Mouse (Mus musculus) limb, embryonic 10.5 days (tissue): ENCODE measurements around the gene Gpr84. TPM values are rescaled to one million over a fixed set of nuclear protein-coding genes. Genes with fewer than 3 reads are reported as not detected.
"Not testable (repeated sequence)": the region's sequence is repeated elsewhere in the genome, so short reads cannot be mapped to it uniquely, and the experiment has no call there.

Experiments
- DNase-seq: peaks from one replicate; pipeline ENCODE4 v3.0.0-alpha.2; 2017; ENCODE audit warnings: low spot score
- H3K27ac ChIP-seq: fragments of 300-500 bp; sonication (generic); 2 replicates; pipeline ENCODE4 v1.5.1; 2016; ENCODE audit warnings: mild to moderate bottlenecking
- H3K27me3 ChIP-seq: fragments of 300-500 bp; sonication (generic); 2 replicates; pipeline ENCODE4 v1.6.1; 2016; ENCODE audit warnings: low read depth, mild to moderate bottlenecking; ENCODE audit not compliant: poor library complexity, severe bottlenecking
- H3K36me3 ChIP-seq: fragments of 300-500 bp; sonication (generic); 2 replicates; pipeline ENCODE4 v1.6.1; 2016; ENCODE audit warnings: mild to moderate bottlenecking, moderate library complexity
- H3K4me1 ChIP-seq: fragments of 300-500 bp; sonication (generic); 2 replicates; pipeline ENCODE4 v1.6.1; 2016
- H3K4me3 ChIP-seq: fragments of 300-500 bp; sonication (generic); 2 replicates; pipeline ENCODE4 v1.5.1; 2016; ENCODE audit warnings: mild to moderate bottlenecking, moderate library complexity
- H3K9me3 ChIP-seq: fragments of 300-500 bp; sonication (generic); replicated peaks from 2 replicates; pipeline ENCODE4 v1.6.1; 2016; ENCODE audit warnings: mild to moderate bottlenecking
- WGBS: fragments of 180-500 bp; shearing (Covaris S2); methylation state at CpG from one replicate; pipeline ENCODE4 v1.1.7; 2016; 5-methylcytosine and 5-hydroxymethylcytosine counted together
- polyA plus RNA-seq: library from polyadenylated mRNA; unstranded; fragments of >200 nt; fragmentation: Nextera tagmentation; extraction: Ambion mirVana; gene quantifications from 2 replicates; pipeline ENCODE4 v1.2.1, GENCODE M21; 2016

Gene Gpr84
- polyA plus RNA-seq, 1 experiment from 2014 or later, result 0.28 TPM

DNA sequence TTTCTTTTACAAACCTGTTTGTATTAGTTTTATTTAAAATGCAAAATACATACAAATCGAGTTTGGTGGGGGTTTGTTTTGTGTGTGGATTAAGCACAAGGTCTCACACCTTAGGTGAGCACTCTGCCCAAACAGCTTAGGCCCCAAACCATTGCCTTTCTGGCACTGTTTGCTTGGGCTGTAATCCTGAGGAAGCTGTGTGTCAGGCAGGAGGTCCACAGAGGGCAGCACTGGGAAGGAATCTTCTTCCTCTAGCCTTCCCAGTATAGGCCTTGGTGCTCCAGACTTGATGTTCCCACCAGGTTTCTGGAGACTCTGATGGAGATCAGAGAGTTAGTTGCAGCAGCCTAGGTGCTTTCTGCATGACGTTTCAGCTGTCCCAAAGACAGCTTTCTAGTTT is 25.8 kb downstream of the Gpr84 start:
- no peaks in the 10 kb centered on the region for H3K9me3 ChIP-seq
- peaks cover 24% of the 10 kb centered on the region for H3K36me3 ChIP-seq
- DNase-seq, result no peak
- 44% methylated on average over 2 of the region's 2 CpGs for WGBS
- no peak overlapping the region for H3K4me3 ChIP-seq
- peak overlapping the region; percentile 58; the same call in 1 of the 2 replicates for H3K27ac ChIP-seq
- no peaks in the 10 kb centered on the region for H3K27me3 ChIP-seq
- H3K4me1 ChIP-seq, result peaks cover 43% of the 10 kb centered on the region

DNA sequence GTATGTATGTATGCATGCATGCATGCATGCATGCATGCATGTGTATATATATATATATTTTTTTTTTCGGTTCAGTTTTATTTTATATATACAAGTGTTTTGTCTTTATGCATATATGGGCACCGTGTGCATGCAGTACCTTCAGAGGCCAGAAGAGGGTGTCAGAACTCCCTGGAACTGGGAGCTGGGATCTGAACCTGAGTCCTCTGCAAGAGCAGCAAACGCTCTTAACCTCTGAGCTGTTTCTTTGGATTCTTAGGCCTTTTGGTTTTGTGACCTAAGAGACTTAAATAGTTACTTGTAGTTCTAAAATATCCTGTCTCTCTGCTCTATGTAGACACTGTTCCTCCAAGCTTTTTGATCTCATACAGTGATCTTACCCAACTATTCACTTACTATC is 26.3 kb downstream of the Gpr84 start:
- Histone ChIP-seq H3K27me3 (no peaks in the 10 kb centered on the region), H3K4me1 (peaks cover 37% of the 10 kb centered on the region), H3K4me3 (no peak overlapping the region), H3K27ac (no peak overlapping the region), H3K9me3 (no peaks in the 10 kb centered on the region), H3K36me3 (peaks cover 19% of the 10 kb centered on the region)
- 55% methylated on average over 3 of the region's 3 CpGs for WGBS
- DNase-seq, result peak; percentile 77

DNA sequence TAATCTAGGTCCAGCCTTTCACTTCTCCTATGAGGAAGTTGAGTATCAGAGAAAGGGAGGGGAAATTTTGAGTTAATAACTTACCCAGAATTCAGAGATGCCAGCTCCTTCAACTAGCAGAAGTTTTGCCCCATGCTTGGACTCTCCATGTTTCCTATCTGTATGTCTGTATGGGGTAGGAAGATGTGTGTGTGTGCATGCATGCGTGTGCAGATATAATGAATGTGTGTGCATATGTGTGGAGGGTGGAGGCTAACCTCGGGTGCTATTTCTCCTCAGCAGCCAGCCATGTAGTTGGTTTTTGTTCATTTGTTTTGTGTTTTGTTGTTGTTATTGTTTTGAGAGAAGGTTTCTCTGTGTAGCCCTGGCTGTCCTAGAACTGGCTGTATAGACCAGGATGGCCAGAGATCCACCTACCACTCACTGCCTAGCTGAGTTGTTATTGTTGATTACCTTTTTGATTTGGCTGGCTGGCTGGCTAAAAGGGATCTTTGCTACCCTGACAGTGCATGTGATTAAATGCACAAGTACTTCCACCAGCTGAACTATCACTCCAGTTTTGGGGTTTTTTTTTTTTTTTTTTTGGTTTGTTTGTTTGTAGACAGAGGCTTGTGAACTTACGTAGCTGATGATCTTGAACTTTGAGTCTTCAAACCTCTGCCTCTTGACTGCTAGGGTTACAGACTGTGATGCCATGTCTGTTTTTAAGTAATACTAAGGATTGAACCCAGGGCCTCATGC is 28.8 kb downstream of the Gpr84 start:
- 95% methylated on average over 3 of the region's 3 CpGs for WGBS
- Histone ChIP-seq H3K9me3 (no peaks in the 10 kb centered on the region), H3K4me1 (peaks cover 41% of the 10 kb centered on the region), H3K27me3 (no peaks in the 10 kb centered on the region), H3K36me3 (peaks cover 12% of the 10 kb centered on the region), H3K4me3 (no peak overlapping the region), H3K27ac (no peak overlapping the region)
- no peak for DNase-seq

DNA sequence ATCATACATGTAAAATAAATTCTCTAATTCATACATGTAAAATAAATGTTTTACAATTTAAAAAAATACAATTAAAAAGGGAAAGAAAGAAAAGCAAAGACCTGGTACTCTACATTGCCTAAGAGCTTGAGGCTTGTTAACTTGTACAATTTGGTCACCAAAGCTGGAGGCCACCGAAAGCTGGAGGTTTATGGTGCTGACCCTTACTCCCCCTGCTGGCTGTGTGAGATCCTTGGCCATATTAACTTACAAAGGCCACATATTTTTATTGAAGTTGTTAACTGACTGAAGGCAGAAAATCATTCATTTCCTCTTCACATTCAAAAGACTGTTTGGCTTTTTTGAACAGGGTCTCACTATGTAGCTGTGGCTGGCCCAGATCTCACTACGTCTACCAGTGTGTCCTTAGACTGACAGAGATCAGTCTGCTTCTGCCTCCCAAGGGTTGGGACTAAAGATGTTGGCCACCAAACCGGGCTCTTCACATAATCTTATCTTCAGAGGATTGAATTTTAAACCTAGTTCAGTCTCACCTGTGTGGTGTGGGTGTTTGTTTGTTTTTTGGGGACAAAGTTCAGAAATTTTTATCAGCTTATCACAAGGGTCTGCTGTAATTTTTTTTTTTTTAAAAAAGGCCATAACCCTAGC is 29.5 kb downstream of the Gpr84 start:
- Histone ChIP-seq H3K9me3 (no peaks in the 10 kb centered on the region), H3K4me1 (peaks cover 39% of the 10 kb centered on the region), H3K4me3 (no peak overlapping the region), H3K36me3 (peaks cover 9% of the 10 kb centered on the region; the same call in 1 of the 2 replicates), H3K27me3 (no peaks in the 10 kb centered on the region), H3K27ac (no peak overlapping the region)
- peak; percentile 50 for DNase-seq
- 73% methylated on average over 3 of the region's 3 CpGs for WGBS

DNA sequence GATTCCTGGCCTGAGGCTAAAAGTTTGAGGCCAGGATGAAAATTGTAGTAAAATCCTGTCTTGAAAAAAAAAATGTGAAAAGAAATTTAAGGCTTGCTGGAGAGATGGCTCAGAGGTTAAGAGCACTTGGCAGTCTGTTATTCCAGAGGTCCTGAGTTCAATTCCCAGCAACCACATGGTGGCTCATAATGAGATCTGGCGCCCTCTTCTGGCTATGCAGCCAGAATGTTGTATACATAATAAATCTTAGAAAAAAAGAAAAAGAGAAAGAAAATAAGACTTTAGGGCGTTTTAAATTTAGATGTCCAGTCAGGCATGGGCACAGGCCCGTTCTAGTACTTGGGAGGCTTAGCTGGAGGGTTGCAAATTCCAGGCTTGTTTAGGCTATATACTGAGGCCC is 30.7 kb downstream of the Gpr84 start:
- H3K4me3 ChIP-seq, result no peak overlapping the region
- H3K27me3 ChIP-seq, result no peaks in the 10 kb centered on the region
- no peak for DNase-seq
- peaks cover 9% of the 10 kb centered on the region; the same call in 1 of the 2 replicates for H3K36me3 ChIP-seq
- peaks cover 27% of the 10 kb centered on the region for H3K4me1 ChIP-seq
- 68% methylated on average over 3 of the region's 3 CpGs for WGBS
- no peaks in the 10 kb centered on the region for H3K9me3 ChIP-seq
- H3K27ac ChIP-seq, result 0 out of 2 replicates have a peak overlapping the region, but pooled peaks have one; percentile 1

DNA sequence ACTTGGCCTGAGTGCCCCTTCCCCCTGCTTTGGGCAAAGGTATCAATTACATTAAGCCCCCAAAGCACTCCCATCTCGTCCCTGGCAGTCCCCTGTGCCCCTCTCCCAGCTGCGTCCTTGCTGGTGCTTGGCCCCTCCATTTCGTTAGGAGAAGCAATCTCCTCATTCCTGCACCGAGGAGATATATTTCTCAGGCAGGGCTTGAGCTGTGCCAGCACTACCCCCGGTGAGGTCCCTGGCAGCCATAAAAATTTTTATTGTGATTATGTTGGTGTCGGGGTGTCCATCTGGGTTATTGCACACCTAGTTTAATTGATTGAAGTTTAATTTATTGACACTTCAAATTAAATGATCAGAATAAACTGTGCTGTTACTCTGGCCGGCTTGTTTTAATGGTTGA is 32.5 kb downstream of the Gpr84 start:
- no peak overlapping the region for H3K4me3 ChIP-seq
- peaks cover 37% of the 10 kb centered on the region for H3K4me1 ChIP-seq
- 0 out of 2 replicates have a peak overlapping the region, but pooled peaks have one; percentile 8 for H3K27ac ChIP-seq
- WGBS, result 46% methylated on average over 7 of the region's 7 CpGs
- H3K9me3 ChIP-seq, result no peaks in the 10 kb centered on the region
- H3K27me3 ChIP-seq, result no peaks in the 10 kb centered on the region
- H3K36me3 ChIP-seq, result peaks cover 6% of the 10 kb centered on the region; the same call in 1 of the 2 replicates
- no peak for DNase-seq

DNA sequence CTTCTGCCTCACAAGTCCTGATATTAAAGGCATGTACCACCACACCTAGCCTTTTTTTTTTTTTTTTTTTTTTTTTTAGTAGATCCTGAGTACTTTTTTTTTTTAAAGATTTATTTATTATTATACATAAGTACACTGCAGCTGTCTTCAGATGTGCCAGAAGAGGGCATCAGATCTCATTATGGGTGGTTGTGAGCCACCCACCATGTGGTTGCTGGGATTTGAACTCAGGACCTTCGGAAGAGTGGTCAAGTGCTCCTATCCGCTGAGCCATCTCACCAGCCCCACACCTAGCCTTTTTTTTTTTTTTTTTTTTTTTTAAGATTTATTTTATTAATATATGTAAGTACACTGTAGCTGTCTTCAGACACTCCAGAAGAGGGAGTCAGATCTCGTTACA is 34.5 kb downstream of the Gpr84 start:
- 94% methylated on average over 3 of the region's 3 CpGs for WGBS
- H3K4me1 ChIP-seq, result peaks cover 37% of the 10 kb centered on the region
- not testable (repeated sequence) for H3K27me3 ChIP-seq, DNase-seq, H3K27ac ChIP-seq, H3K9me3 ChIP-seq, H3K4me3 ChIP-seq, H3K36me3 ChIP-seq

DNA sequence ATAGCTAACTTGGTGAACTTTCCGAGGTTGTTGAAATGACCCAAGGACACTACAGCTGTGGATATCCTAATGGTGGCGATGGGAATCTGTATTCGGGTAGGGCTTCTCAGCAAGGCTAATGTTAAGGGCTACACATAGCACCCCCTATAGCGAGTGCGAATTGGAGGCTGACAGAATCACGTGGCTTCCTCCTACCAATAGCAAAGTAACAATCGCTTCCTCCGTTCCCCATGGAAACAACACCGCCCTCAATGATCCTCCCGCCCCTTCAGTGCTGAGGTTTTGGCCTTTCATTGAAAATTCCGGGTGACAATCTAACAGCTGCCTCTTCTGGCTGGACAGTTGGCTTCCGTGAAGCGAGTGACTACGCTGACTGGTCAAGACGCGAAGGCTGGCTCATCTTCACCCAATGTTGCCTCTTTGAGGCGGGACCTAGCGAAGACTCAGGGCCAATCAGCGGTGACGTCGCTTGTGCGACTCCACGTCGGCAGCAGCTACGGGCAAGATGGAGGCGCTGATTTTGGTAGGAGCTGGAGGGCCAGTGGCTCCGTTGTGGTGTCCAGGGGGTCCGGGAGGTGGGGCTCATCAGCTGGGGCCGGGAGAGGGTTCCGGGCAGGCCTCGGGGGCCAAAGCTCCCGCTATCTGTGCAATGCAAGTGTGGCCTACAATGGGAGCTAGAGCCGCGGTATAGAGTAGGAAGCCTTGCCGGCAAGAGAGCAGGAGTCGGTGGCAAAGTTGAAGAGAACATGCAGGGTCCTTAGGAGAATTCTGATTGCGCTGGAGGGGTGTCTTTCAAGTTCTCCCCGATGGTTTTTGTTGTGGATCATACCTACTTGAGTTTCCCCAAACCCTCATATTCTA is 37.8 kb downstream of the Gpr84 start, which contains the start of gene Copz1:
Gene Copz1, plus strand, starts transcription at position 296 of the 861 bp plus-strand sequence.
- Histone ChIP-seq H3K36me3 (no peaks in the 10 kb centered on the region), H3K4me3 (peak within 1 kb of the TSS; percentile 89), H3K9me3 (no peaks in the 10 kb centered on the region), H3K4me1 (peaks cover 22% of the 10 kb centered on the region), H3K27me3 (no peaks in the 10 kb centered on the region), H3K27ac (peak within 1 kb of the TSS; percentile 87)
- DNase-seq, result peak; percentile 89
- WGBS, result under 1% methylated on average over 38 of the region's 38 CpGs

DNA sequence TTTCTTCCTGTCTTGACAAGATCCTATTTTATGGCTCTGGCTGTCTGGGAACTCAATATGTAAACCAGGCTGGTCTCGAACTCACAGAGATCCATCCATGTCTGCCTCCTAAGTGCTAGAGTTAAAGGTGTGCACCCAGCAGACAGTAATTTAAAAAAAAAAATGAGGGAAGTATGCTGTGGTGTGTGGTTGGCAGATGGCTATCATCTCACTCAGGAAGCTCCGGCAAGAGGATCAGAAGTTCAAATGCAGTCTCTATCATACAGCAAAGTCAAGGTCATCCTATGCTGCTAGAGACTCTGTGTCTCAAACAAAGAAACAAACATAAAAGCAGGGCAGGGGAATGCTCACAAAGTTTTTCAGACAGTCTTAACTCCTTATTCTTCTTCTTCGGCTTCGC is 41.5 kb downstream of the Gpr84 start:
- Histone ChIP-seq H3K27ac (no peak overlapping the region), H3K4me3 (no peak overlapping the region), H3K4me1 (peaks cover 8% of the 10 kb centered on the region), H3K9me3 (no peaks in the 10 kb centered on the region), H3K27me3 (no peaks in the 10 kb centered on the region), H3K36me3 (no peaks in the 10 kb centered on the region)
- WGBS, result 85% methylated on average over 4 of the region's 4 CpGs
- DNase-seq, result no peak

DNA sequence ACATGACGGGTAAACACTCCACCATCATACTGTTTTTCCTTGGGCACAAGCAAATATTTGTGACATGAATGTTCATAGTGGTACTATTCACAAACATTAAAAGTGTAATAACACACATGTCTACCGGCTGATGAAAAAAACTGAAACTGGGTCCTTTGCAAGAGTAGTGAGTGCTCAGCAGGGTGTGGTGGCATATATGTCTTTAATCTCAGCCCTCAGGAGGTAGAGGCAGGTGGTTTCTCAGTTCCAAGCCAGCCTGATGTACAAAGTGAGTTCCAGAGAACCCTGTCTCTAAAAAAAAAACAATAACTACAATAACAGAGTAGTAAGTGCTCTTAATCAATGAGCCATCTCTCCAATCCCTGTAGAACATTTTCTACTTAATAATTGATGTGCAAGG is 45.6 kb downstream of the Gpr84 start:
- no peak for DNase-seq
- Histone ChIP-seq H3K36me3 (no peaks in the 10 kb centered on the region), H3K4me3 (no peak overlapping the region), H3K27me3 (no peaks in the 10 kb centered on the region), H3K27ac (no peak overlapping the region), H3K9me3 (no peaks in the 10 kb centered on the region), H3K4me1 (no peaks in the 10 kb centered on the region; the same call in 1 of the 2 replicates)
- 92% methylated on average over 2 of the region's 2 CpGs for WGBS

DNA sequence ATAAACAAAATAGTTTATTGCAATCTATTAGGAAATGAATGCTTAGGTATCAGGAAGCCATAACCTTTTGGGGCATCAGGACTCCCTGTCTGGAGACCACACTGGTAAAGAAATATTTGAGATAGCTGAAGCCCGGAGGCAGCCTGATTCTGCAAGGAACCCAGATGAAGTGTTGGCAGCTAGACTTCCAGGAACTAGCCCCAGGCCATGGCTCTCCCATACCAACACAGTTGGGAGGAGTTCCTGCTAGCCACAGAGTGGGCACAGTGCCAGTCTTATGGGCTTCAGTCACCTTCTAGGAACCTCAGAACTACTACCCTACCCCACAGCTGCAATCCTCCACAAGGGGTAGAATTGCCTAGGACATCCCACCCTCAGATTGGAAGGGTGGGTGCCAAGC is 50.4 kb downstream of the Gpr84 start:
- Histone ChIP-seq H3K36me3 (no peaks in the 10 kb centered on the region), H3K4me3 (no peak overlapping the region), H3K27ac (no peak overlapping the region), H3K27me3 (peaks cover 7% of the 10 kb centered on the region; the same call in 1 of the 2 replicates), H3K4me1 (peaks cover 21% of the 10 kb centered on the region), H3K9me3 (no peaks in the 10 kb centered on the region)
- no peak for DNase-seq
- 71% methylated on average over 1 of the region's 1 CpGs for WGBS

DNA sequence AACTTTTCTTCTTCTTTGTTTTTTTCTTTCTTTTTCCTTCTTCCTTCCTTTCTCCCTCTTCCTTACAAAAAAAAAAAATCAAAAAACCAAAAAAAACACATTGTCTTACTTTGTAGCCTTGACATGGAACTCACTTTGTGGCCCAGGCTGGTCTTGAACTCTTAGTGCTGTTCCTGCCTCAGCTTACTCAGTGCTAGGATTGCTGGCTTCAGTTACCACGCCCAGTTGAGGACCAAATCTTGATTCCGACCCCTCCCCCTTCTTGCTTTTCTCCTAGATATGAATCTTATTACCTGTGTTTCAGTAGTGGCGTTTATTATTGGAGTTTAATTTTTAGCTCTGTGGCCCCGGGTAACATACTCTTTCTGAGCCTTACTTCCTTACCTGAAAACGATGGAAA is 51.2 kb downstream of the Gpr84 start:
- H3K4me3 ChIP-seq, result no peak overlapping the region
- H3K36me3 ChIP-seq, result no peaks in the 10 kb centered on the region
- H3K27me3 ChIP-seq, result peaks cover 15% of the 10 kb centered on the region; the same call in 1 of the 2 replicates
- no peaks in the 10 kb centered on the region for H3K9me3 ChIP-seq
- WGBS, result 88% methylated on average over 5 of the region's 5 CpGs
- DNase-seq, result no peak
- H3K27ac ChIP-seq, result no peak overlapping the region
- H3K4me1 ChIP-seq, result peaks cover 27% of the 10 kb centered on the region
